Mouse (Mus musculus) bone marrow macrophage, adult 2 months (primary cell): ENCODE data around the gene Hist1h2bp.

ENCODE experiments used
- CTCF ChIP-seq: IDR thresholded peaks from 2 replicates; pipeline ENCODE4 v1.5.1; 2012; ENCODE audit warnings: low read depth, mild to moderate bottlenecking, low read length, moderate library complexity
- POLR2A ChIP-seq: IDR thresholded peaks from 2 replicates; pipeline ENCODE4 v1.6.1; 2012; ENCODE audit warnings: mild to moderate bottlenecking, low read depth, low read length, borderline replicate concordance

- TF ChIP-seq POLR2A (no peak), CTCF (no peak)
These were observed 34.2 kb upstream of the Hist1h2bp start for GRCm38 (mm10) chr13:21753051-21753523.
